Mouse (Mus musculus) midbrain, embryonic 14.5 days (tissue): ENCODE measurements at regions not wholly inside any gene's neighbourhood (a gene's known extent, or its start where the extent isn't known, plus 50 kb on each side); places are given as distances from the start of the nearest gene placed in this dataset.
"Not testable (repeated sequence)": the region's sequence is repeated elsewhere in the genome, so short reads cannot be mapped to it uniquely, and the experiment has no call there.

ENCODE experiments used
- ATAC-seq: fragments of 200-750 bp; cut with Nextera tagmentation; 2 replicates; pipeline ENCODE4 v1.8.0; 2017; ENCODE audit warnings: moderate number of reproducible peaks, moderate library complexity; ENCODE audit not compliant: low FRiP score, low TSS enrichment
- DNase-seq: peaks from one replicate; pipeline ENCODE4 v3.0.0-alpha.2; 2015
- H3K27ac ChIP-seq: fragments of 300-500 bp; sonication (generic); replicated peaks from 2 replicates; pipeline ENCODE4 v1.5.1; 2014; ENCODE audit warnings: mild to moderate bottlenecking, low read depth, low read length, moderate library complexity
- H3K27me3 ChIP-seq: fragments of 300-500 bp; sonication (generic); 2 replicates; pipeline ENCODE4 v1.6.1; 2014; ENCODE audit warnings: low read length, control low read depth, mixed read lengths; ENCODE audit not compliant: control insufficient read depth, insufficient read depth
- H3K36me3 ChIP-seq: fragments of 300-500 bp; sonication (generic); 2 replicates; pipeline ENCODE4 v1.6.1; 2014; ENCODE audit warnings: low read length, control low read depth; ENCODE audit not compliant: control insufficient read depth, insufficient read depth
- H3K4me1 ChIP-seq: fragments of 300-500 bp; sonication (generic); 2 replicates; pipeline ENCODE4 v1.6.1; 2014; ENCODE audit warnings: mild to moderate bottlenecking, antibody characterized with exemption, low read length, control low read depth; ENCODE audit not compliant: control insufficient read depth, insufficient read depth
- H3K4me2 ChIP-seq: fragments of 300-500 bp; sonication (generic); 2 replicates; pipeline ENCODE4 v1.6.1; 2014; ENCODE audit warnings: mild to moderate bottlenecking, low read length, moderate library complexity
- H3K4me3 ChIP-seq: fragments of 300-500 bp; sonication (generic); replicated peaks from 2 replicates; pipeline ENCODE4 v1.5.1; 2014; ENCODE audit warnings: low read depth, low read length
- H3K9ac ChIP-seq: fragments of 300-500 bp; sonication (generic); replicated peaks from 2 replicates; pipeline ENCODE4 v1.6.1; 2014; ENCODE audit warnings: mild to moderate bottlenecking, low read length, moderate library complexity
- H3K9me3 ChIP-seq: fragments of 300-500 bp; sonication (generic); 2 replicates; pipeline ENCODE4 v1.6.1; 2016; ENCODE audit warnings: low read length, control low read depth, mixed read lengths; ENCODE audit not compliant: control insufficient read depth
- WGBS: fragments of 180-500 bp; shearing (Covaris S2); extraction: QIAGEN DNeasy Blood & Tissue Kit; methylation state at CpG from one replicate; pipeline ENCODE4 v1.1.7; 2014; 5-methylcytosine and 5-hydroxymethylcytosine counted together

- no peaks in the 10 kb centered on the region for H3K9me3 ChIP-seq
- no peak overlapping the region for H3K4me3 ChIP-seq
- ATAC-seq (no peak), DNase-seq (no peak)
- WGBS = 91% methylated on average over 1 of the region's 1 CpGs
- no peaks in the 10 kb centered on the region for H3K36me3 ChIP-seq
- no peak overlapping the region for H3K27ac ChIP-seq
- no peak overlapping the region for H3K4me2 ChIP-seq
- no peak overlapping the region for H3K9ac ChIP-seq
- H3K27me3 ChIP-seq = no peaks in the 10 kb centered on the region
- H3K4me1 ChIP-seq = no peaks in the 10 kb centered on the region
Measured at GRCm38 (mm10) chr10:123848564-123848963, 584.8 kb downstream of the Fam19a2 start.

GRCm38 (mm10) chr10:123875459-123875858 is 611.7 kb downstream of the Fam19a2 start:
- Histone ChIP-seq H3K9me3 (no peaks in the 10 kb centered on the region), H3K27me3 (no peaks in the 10 kb centered on the region), H3K27ac (no peak overlapping the region; the same call in 1 of the 2 replicates), H3K9ac (no peak overlapping the region), H3K4me3 (no peak overlapping the region), H3K4me1 (0 out of 2 replicates have a peak, but pooled peaks cover 2% of the 10 kb centered on the region), H3K36me3 (no peaks in the 10 kb centered on the region), H3K4me2 (no peak overlapping the region)
- peak; percentile 4 for DNase-seq
- 66% methylated on average over 3 of the region's 3 CpGs for WGBS
- no peak for ATAC-seq

- no peak overlapping the region for H3K9ac ChIP-seq
- no peaks in the 10 kb centered on the region for H3K27me3 ChIP-seq
- H3K27ac ChIP-seq = no peak overlapping the region
- 56% methylated on average over 5 of the region's 5 CpGs for WGBS
- H3K4me3 ChIP-seq = no peak overlapping the region
- H3K36me3 ChIP-seq = no peaks in the 10 kb centered on the region
- DNase-seq (peak; percentile 19), ATAC-seq (no peak)
- no peaks in the 10 kb centered on the region for H3K9me3 ChIP-seq
- 0 out of 2 replicates have a peak, but pooled peaks cover 2% of the 10 kb centered on the region for H3K4me1 ChIP-seq
- H3K4me2 ChIP-seq = no peak overlapping the region
Measured at GRCm38 (mm10) chr10:123875882-123876281, 612.1 kb downstream of the Fam19a2 start.

- Histone ChIP-seq H3K9me3 (no peaks in the 10 kb centered on the region), H3K4me3 (no peak overlapping the region), H3K4me2 (no peak overlapping the region), H3K27me3 (no peaks in the 10 kb centered on the region), H3K4me1 (no peaks in the 10 kb centered on the region), H3K27ac (no peak overlapping the region), H3K36me3 (no peaks in the 10 kb centered on the region), H3K9ac (no peak overlapping the region)
- WGBS = 88% methylated on average over 3 of the region's 3 CpGs
- ATAC-seq = no peak
- DNase-seq = no peak
Measured at GRCm38 (mm10) chr10:123888681-123889172, 624.9 kb downstream of the Fam19a2 start.

- Histone ChIP-seq H3K4me2 (no peak overlapping the region), H3K36me3 (no peaks in the 10 kb centered on the region), H3K9ac (no peak overlapping the region), H3K27ac (no peak overlapping the region), H3K9me3 (no peaks in the 10 kb centered on the region), H3K4me3 (no peak overlapping the region), H3K27me3 (no peaks in the 10 kb centered on the region), H3K4me1 (no peaks in the 10 kb centered on the region)
- DNase-seq (no peak), ATAC-seq (no peak)
Measured at GRCm38 (mm10) chr10:123919054-123919453, 655.3 kb downstream of the Fam19a2 start.

GRCm38 (mm10) chr10:123929955-123930354 is 666.2 kb downstream of the Fam19a2 start:
- no peaks in the 10 kb centered on the region for H3K36me3 ChIP-seq
- no peak overlapping the region for H3K4me2 ChIP-seq
- ATAC-seq = no peak
- no peak overlapping the region for H3K9ac ChIP-seq
- H3K27me3 ChIP-seq = no peaks in the 10 kb centered on the region
- no peak overlapping the region for H3K27ac ChIP-seq
- no peaks in the 10 kb centered on the region for H3K4me1 ChIP-seq
- no peak for DNase-seq
- WGBS = 78% methylated on average over 1 of the region's 1 CpGs
- no peak overlapping the region for H3K4me3 ChIP-seq
- H3K9me3 ChIP-seq = no peaks in the 10 kb centered on the region

- H3K4me3 ChIP-seq, H3K9me3 ChIP-seq, H3K4me1 ChIP-seq, ATAC-seq, DNase-seq, H3K27me3 ChIP-seq, H3K9ac ChIP-seq, H3K27ac ChIP-seq, H3K36me3 ChIP-seq, H3K4me2 ChIP-seq: not testable (repeated sequence)
- 74% methylated on average over 4 of the region's 4 CpGs for WGBS
Measured at GRCm38 (mm10) chr10:123938732-123939131, 674.9 kb downstream of the Fam19a2 start.
